Mouse (Mus musculus): Measurements from ENCODE around the gene Sh3rf3.

Sh3rf3 gene

GRCm38 (mm10) chr10:59112755-59113154, 299.6 kb downstream of the Sh3rf3 start:
- no peak for DNase-seq

GRCm38 (mm10) chr10:59113386-59113785, 300.2 kb downstream of the Sh3rf3 start:
- DNase-seq: no peak

GRCm38 (mm10) chr10:59114535-59115291, 301.6 kb downstream of the Sh3rf3 start:
- DNase-seq: peak; percentile 33

GRCm38 (mm10) chr10:59115691-59116090, 302.5 kb downstream of the Sh3rf3 start:
- DNase-seq: no peak

- no peak for DNase-seq
Measured at GRCm38 (mm10) chr10:59116331-59116730, 303.2 kb downstream of the Sh3rf3 start.

- DNase-seq: no peak
Measured at GRCm38 (mm10) chr10:59117555-59117954, 304.4 kb downstream of the Sh3rf3 start.

- no peak for DNase-seq
Measured at GRCm38 (mm10) chr10:59119001-59119400, 305.8 kb downstream of the Sh3rf3 start.

GRCm38 (mm10) chr10:59119811-59120210, 306.7 kb downstream of the Sh3rf3 start:
- no peak for DNase-seq

- no peak for DNase-seq
Measured at GRCm38 (mm10) chr10:59125497-59125896, 312.3 kb downstream of the Sh3rf3 start.

- no peak for DNase-seq
Measured at GRCm38 (mm10) chr10:59127637-59128036, 314.5 kb downstream of the Sh3rf3 start.

GRCm38 (mm10) chr10:59131926-59132628, 318.9 kb downstream of the Sh3rf3 start:
- no peak for DNase-seq

GRCm38 (mm10) chr10:59133478-59134009, 320.4 kb downstream of the Sh3rf3 start:
- DNase-seq: no peak

GRCm38 (mm10) chr10:59149956-59150383, 336.8 kb downstream of the Sh3rf3 start:
- DNase-seq: peak; percentile 56

GRCm38 (mm10) chr10:59150938-59151657, 337.9 kb downstream of the Sh3rf3 start:
- DNase-seq: no peak

- no peak for DNase-seq
Measured at GRCm38 (mm10) chr10:59152544-59153081, 339.5 kb downstream of the Sh3rf3 start.

GRCm38 (mm10) chr10:59158627-59159026, 345.5 kb downstream of the Sh3rf3 start:
- DNase-seq: no peak

- no peak for DNase-seq
Measured at GRCm38 (mm10) chr10:59162185-59162897, 349.2 kb downstream of the Sh3rf3 start.

GRCm38 (mm10) chr10:59166104-59166944, 353.2 kb downstream of the Sh3rf3 start:
- DNase-seq: peak; percentile 65

GRCm38 (mm10) chr10:59171042-59171441, 357.9 kb downstream of the Sh3rf3 start:
- no peak for DNase-seq

GRCm38 (mm10) chr10:59172539-59172938, 359.4 kb downstream of the Sh3rf3 start:
- no peak for DNase-seq

GRCm38 (mm10) chr10:59179620-59180019, 366.5 kb downstream of the Sh3rf3 start:
- DNase-seq: peak; percentile 18
